Mouse (Mus musculus) heart, adult 2 months (tissue): ENCODE results near the gene Ncbp2.
A peak's percentile ranks its signal among the peaks of the same experiment; 100 is the strongest.

Source experiments
- CTCF ChIP-seq: fragments of 200-600 bp; IDR thresholded peaks from 2 replicates; pipeline ENCODE4 v1.8.1; 2022; ENCODE audit warnings: antibody characterized with exemption, mild to moderate bottlenecking, moderate library complexity
- POLR2A ChIP-seq: fragments of 200-500 bp; IDR thresholded peaks from 2 replicates; pipeline ENCODE4 v1.6.1; 2011; ENCODE audit warnings: mild to moderate bottlenecking, low read depth, low read length, control low read depth; ENCODE audit not compliant: insufficient read depth

DNA sequence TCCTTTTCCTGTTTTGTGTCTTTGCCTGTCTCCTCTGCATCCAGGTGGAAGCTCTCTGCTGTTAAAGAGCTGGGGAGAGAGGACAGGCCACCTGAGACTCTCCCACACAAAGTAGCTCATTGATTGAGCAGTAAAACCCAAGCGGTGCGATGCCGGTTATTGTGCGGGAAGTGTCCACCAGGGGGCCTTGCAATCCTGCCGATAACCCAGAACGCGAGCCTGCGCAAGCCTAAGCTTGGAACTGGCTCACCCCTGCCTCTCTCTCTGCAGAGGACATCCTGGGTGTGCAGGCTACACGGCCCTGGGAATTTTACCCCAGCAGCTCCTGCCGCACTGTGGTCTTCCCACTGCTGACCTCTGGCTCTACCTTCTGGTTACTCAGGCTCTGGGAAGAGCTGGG, 4.3 kb upstream of the Ncbp2 start:
- TF ChIP-seq CTCF (peak; percentile 86), POLR2A (no peak)
